In the genomic region with DNA sequence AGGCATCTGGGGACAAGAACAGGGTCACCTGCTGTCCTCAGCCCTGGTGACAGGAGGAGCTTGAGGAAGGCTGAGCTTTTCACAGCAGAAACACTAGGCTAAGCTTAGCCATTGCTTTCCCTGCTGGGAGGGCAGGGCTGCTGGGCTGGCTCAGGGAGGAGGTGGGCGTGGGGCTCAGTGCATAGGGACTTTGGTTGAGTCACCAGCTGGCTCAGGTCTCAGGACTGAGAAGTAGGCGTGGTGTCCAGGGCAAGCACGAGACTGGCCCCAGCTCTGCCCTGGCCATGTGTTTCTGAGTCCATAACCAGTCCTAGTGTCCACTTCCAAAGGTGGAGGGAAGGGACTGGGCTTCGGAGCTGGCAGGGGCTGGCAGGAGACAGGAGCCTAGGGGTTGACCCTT, we compare ENCODE assay signal across 13 mouse cellular contexts. TPM values are rescaled to one million over a fixed set of nuclear protein-coding genes. Genes with fewer than 3 reads are reported as not detected.
DNase-seq lines count a peak whose midpoint lies in the region; ATAC-seq lines count a peak whose summit lies in the region.
"Had no signal": no experiment of that assay in that cellular context is flagged by ENCODE, and none has a peak within 500 bp of the region (broad histone marks: within the 10 kb centered on the region; RNA-seq: fewer than 3 reads in every experiment).

No protein-coding gene starts in this region.

- H3K9me3 ChIP-seq in forebrain, embryonic 11.5 days (ENCODE audit: control insufficient read depth, low read length), result no peaks in the 10 kb centered on the region
- H3K9me3 ChIP-seq: hindbrain, embryonic 15.5 days had no signal

- H3K4me3 ChIP-seq in forebrain, embryonic 11.5 days (ENCODE audit: low read depth, low read length), result no peak overlapping the region
- H3K4me3 ChIP-seq: hindbrain, embryonic 15.5 days had no signal

- no peak overlapping the region for H3K27ac ChIP-seq in forebrain, embryonic 11.5 days (ENCODE audit: low read depth, low read length)
- H3K27ac ChIP-seq: hindbrain, embryonic 15.5 days; macrophage had no signal

- DNase-seq in cerebellum, adult 9-11 months, result peak; percentile 22
- peak; percentile 91 for DNase-seq in MN1 (ENCODE audit: low spot score)
- peak; percentile 64 for DNase-seq in gastrocnemius, postnatal 10 days
- DNase-seq in lung, postnatal 36 days, result peak; percentile 60
- no peak for DNase-seq in spleen, postnatal 10 days (ENCODE audit: low spot score in 2 of 2)
- no peak for DNase-seq in forebrain, embryonic 11.5 days (ENCODE audit: low spot score)
- DNase-seq: cerebellum, adult 11-12 months; right cerebral cortex, postnatal 25 days; thymus, adult 18-20 months had no signal

- H3K4me2 ChIP-seq in forebrain, embryonic 11.5 days (ENCODE audit: low read depth, low read length, severe bottlenecking), result no peak overlapping the region
- H3K4me2 ChIP-seq: hindbrain, embryonic 15.5 days had no signal

- no peaks in the 10 kb centered on the region for H3K27me3 ChIP-seq in forebrain, embryonic 11.5 days (ENCODE audit: control insufficient read depth, insufficient read depth, low read length)
- H3K27me3 ChIP-seq: hindbrain, embryonic 15.5 days had no signal

- ATAC-seq in cerebellum, adult (ENCODE audit: insufficient number of reproducible peaks, low FRiP score, low TSS enrichment), result no peak
- ATAC-seq in CD4-positive, CD25-positive, alpha-beta regulatory T cell, adult 4 months, result no peak
- ATAC-seq in forebrain, embryonic 11.5 days (replicated peaks; ENCODE audit: low FRiP score), result no peak

- no peaks in the 10 kb centered on the region for H3K36me3 ChIP-seq in forebrain, embryonic 11.5 days (ENCODE audit: control insufficient read depth, insufficient read depth, low read length)

- 79% methylated on average over 4 of the region's 4 CpGs for WGBS in forebrain, embryonic 11.5 days

- H3K4me1 ChIP-seq in forebrain, embryonic 11.5 days (replicated peaks; ENCODE audit: control insufficient read depth, insufficient read depth, low read length), result 0 out of 2 replicates have a peak, but pooled peaks cover 2% of the 10 kb centered on the region

- no peak overlapping the region for H3K9ac ChIP-seq in forebrain, embryonic 11.5 days (ENCODE audit: low read length)
- H3K9ac ChIP-seq: hindbrain, embryonic 15.5 days had no signal

RNA-seq across cellular contexts. Expression of gene Triobp, which starts 12.6 kb away (rescaled TPM):
- 10 to 100 TPM; 65.1 to 76.8 TPM for total RNA-seq in gastrocnemius, postnatal 10 days (2021)
- polyA plus RNA-seq in CD4-positive, CD25-positive, alpha-beta regulatory T cell, adult 4 months (2017; shearing (Covaris generic)), result 10 to 100 TPM; 15.6 to 20.0 TPM
- 55.9 and 60.1 TPM in 2 replicates for polyA plus RNA-seq in forebrain, embryonic 11.5 days (2014; fragmentation: Nextera tagmentation; extraction: Ambion mirVana)

RNA-seq across cellular contexts. Expression of gene Nol12, which starts 25.4 kb away (rescaled TPM):
- 10 to 100 TPM; 27.1 to 30.7 TPM for total RNA-seq in gastrocnemius, postnatal 10 days (2021)
- 10 to 100 TPM; 45.5 to 46.5 TPM for polyA plus RNA-seq in CD4-positive, CD25-positive, alpha-beta regulatory T cell, adult 4 months (2017; shearing (Covaris generic))
- polyA plus RNA-seq in forebrain, embryonic 11.5 days (2014; fragmentation: Nextera tagmentation; extraction: Ambion mirVana), result 56.8 and 62.6 TPM in 2 replicates

RNA-seq across cellular contexts. Expression of gene Lgals1, which starts 33.6 kb away (rescaled TPM):
- total RNA-seq in gastrocnemius, postnatal 10 days (2021), result 100 to 1,000 TPM; 679 to 727 TPM
- polyA plus RNA-seq in CD4-positive, CD25-positive, alpha-beta regulatory T cell, adult 4 months (2017; shearing (Covaris generic)), result 100 to 1,000 TPM; 366 to 481 TPM
- polyA plus RNA-seq in forebrain, embryonic 11.5 days (2014; fragmentation: Nextera tagmentation; extraction: Ambion mirVana), result 279 and 319 TPM in 2 replicates

RNA-seq across cellular contexts. Expression of gene Pdxp, which starts 46.4 kb away (rescaled TPM):
- 10 to 100 TPM in 1 of 2 experiments, 1 to 10 TPM in 1; 9.4 to 10.1 TPM for total RNA-seq in gastrocnemius, postnatal 10 days (2021)
- polyA plus RNA-seq in CD4-positive, CD25-positive, alpha-beta regulatory T cell, adult 4 months (2017; shearing (Covaris generic)), result 1 to 10 TPM; 2.3 to 2.7 TPM
- polyA plus RNA-seq in forebrain, embryonic 11.5 days (2014; fragmentation: Nextera tagmentation; extraction: Ambion mirVana), result 37.2 and 49.2 TPM in 2 replicates

Comparison
In these comparisons a context has a peak if more than half of its experiments do, and no peak if none do; other contexts are left out.
1. DNase-seq: peak in cerebellum, adult 9-11 months (single experiment), MN1 (single experiment), gastrocnemius, postnatal 10 days (single experiment) and lung, postnatal 36 days (single experiment); none in spleen, postnatal 10 days (0 of 2) and forebrain, embryonic 11.5 days (single experiment).